In the genomic region with DNA sequence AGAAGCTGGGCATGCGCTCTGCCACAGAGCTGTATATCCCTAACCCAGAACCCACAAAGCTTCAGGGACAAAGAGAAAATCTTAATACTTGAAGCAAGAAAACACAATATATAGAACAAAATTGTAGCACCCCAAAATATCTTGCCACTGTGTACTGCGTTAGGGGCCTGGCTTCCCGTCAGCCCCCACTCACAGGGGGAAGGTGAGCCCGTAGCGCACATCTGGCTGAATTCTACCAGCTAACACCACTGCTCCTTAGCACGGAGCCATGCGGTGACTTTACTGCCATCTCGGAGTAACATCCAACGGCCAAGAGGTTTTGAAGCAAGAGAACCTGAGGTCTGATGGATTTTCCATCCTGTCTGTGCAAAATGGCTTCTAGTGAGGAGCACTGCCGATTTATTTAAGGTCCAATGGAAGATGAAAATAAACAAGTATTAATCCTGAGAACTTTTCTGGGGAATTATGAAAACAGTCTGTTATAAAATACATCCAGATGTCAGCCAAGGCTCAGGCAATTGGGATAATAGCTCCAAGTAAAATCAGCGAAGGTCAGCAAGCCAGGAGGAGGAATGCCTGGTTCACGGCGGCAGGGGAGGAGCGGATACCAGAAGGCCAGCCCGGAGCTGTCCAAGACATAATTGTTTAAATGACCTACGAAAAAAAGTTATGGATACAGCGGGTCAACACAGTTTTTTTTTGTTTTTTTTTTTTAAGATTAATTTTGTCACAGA, we compare ENCODE assay signal across 14 mouse cellular contexts.
A peak's percentile ranks its signal among the peaks of the same experiment; 100 is the strongest.
DNase-seq lines count a peak whose midpoint lies in the region; ATAC-seq and TF ChIP-seq lines count a peak whose summit lies in the region.
"Had no signal": no experiment of that assay in that cellular context is flagged by ENCODE, and none has a peak within 500 bp of the region (broad histone marks: within the 10 kb centered on the region; RNA-seq: fewer than 3 reads in every experiment).

No protein-coding gene starts in this region.

- H3K9me3 ChIP-seq in lung, embryonic 14.5 days (ENCODE audit: low read depth, low read length), result no peaks in the 10 kb centered on the region
- no peaks in the 10 kb centered on the region for H3K9me3 ChIP-seq in embryonic facial prominence, embryonic 13.5 days
- H3K9me3 ChIP-seq in limb, embryonic 12.5 days, result no peaks in the 10 kb centered on the region
- no peaks in the 10 kb centered on the region for H3K9me3 ChIP-seq in hindbrain, embryonic 13.5 days
- H3K9me3 ChIP-seq: forebrain, embryonic 12.5 days; midbrain, embryonic 12.5 days had no signal

- H3K4me2 ChIP-seq in lung, embryonic 14.5 days, result no peak overlapping the region
- peak overlapping the region; percentile 45 for H3K4me2 ChIP-seq in embryonic facial prominence, embryonic 13.5 days
- peak overlapping the region; percentile 27; the same call in 1 of the 2 replicates for H3K4me2 ChIP-seq in limb, embryonic 12.5 days
- no peak overlapping the region for H3K4me2 ChIP-seq in hindbrain, embryonic 13.5 days
- H3K4me2 ChIP-seq: forebrain, embryonic 12.5 days; midbrain, embryonic 12.5 days had no signal

- ATAC-seq in lung, embryonic 14.5 days (ENCODE audit: insufficient read depth), result no peak
- no peak for ATAC-seq in embryonic facial prominence, embryonic 13.5 days (ENCODE audit: insufficient number of reproducible peaks, insufficient read depth, low FRiP score, low TSS enrichment, low read depth)
- no peak for ATAC-seq in limb, embryonic 12.5 days (ENCODE audit: insufficient number of reproducible peaks, insufficient read depth, low FRiP score, low TSS enrichment, low read depth)
- ATAC-seq in hindbrain, embryonic 13.5 days (ENCODE audit: low FRiP score), result no peak

- H3K27ac ChIP-seq in gastrocnemius, adult 2 months, result peak overlapping the region; percentile 63
- H3K27ac ChIP-seq in lung, embryonic 14.5 days (ENCODE audit: low read depth), result no peak overlapping the region
- peak overlapping the region; percentile 83 for H3K27ac ChIP-seq in embryonic facial prominence, embryonic 13.5 days
- H3K27ac ChIP-seq in limb, embryonic 12.5 days, result peak overlapping the region; percentile 57; the same call in 1 of the 2 replicates
- no peak overlapping the region for H3K27ac ChIP-seq in hindbrain, embryonic 13.5 days
- H3K27ac ChIP-seq: forebrain, embryonic 12.5 days; midbrain, embryonic 12.5 days had no signal

- no peak overlapping the region for H3K9ac ChIP-seq in lung, embryonic 14.5 days
- no peak overlapping the region for H3K9ac ChIP-seq in embryonic facial prominence, embryonic 13.5 days
- H3K9ac ChIP-seq in limb, embryonic 12.5 days (replicated peaks), result no peak overlapping the region
- H3K9ac ChIP-seq in hindbrain, embryonic 13.5 days, result no peak overlapping the region
- H3K9ac ChIP-seq: forebrain, embryonic 12.5 days; midbrain, embryonic 12.5 days had no signal

- H3K4me1 ChIP-seq in lung, embryonic 14.5 days (ENCODE audit: insufficient read depth), result peaks cover 5% of the 10 kb centered on the region; the same call in 1 of the 2 replicates
- peaks cover 27% of the 10 kb centered on the region for H3K4me1 ChIP-seq in embryonic facial prominence, embryonic 13.5 days
- peaks cover 24% of the 10 kb centered on the region for H3K4me1 ChIP-seq in limb, embryonic 12.5 days (replicated peaks)
- H3K4me1 ChIP-seq in hindbrain, embryonic 13.5 days (replicated peaks), result no peaks in the 10 kb centered on the region
- H3K4me1 ChIP-seq: forebrain, embryonic 12.5 days; midbrain, embryonic 12.5 days had no signal

- no peak for TF ChIP-seq CTCF in gastrocnemius, adult 2 months (IDR thresholded peaks at IDR 0.05)
- TF ChIP-seq CTCF in lung, embryonic 14.5 days (IDR thresholded peaks at IDR 0.05; ENCODE audit: low read depth), result no peak

- H3K36me3 ChIP-seq in lung, embryonic 14.5 days (ENCODE audit: insufficient read depth), result no peaks in the 10 kb centered on the region
- H3K36me3 ChIP-seq in embryonic facial prominence, embryonic 13.5 days, result no peaks in the 10 kb centered on the region
- no peaks in the 10 kb centered on the region for H3K36me3 ChIP-seq in limb, embryonic 12.5 days
- no peaks in the 10 kb centered on the region for H3K36me3 ChIP-seq in hindbrain, embryonic 13.5 days
- H3K36me3 ChIP-seq: forebrain, embryonic 12.5 days; midbrain, embryonic 12.5 days had no signal

- 43% methylated on average over 17 of the region's 17 CpGs for WGBS in lung, embryonic 14.5 days
- WGBS in embryonic facial prominence, embryonic 13.5 days, result 20% methylated on average over 17 of the region's 17 CpGs
- whole genome bisulfite sequencing in limb, embryonic 12.5 days, result 23% methylated on average over 17 of the region's 17 CpGs
- WGBS in hindbrain, embryonic 13.5 days, result 78% methylated on average over 17 of the region's 17 CpGs

- no peak for DNase-seq in gastrocnemius, adult 2 months
- DNase-seq in gastrocnemius, postnatal 36 days, result no peak
- DNase-seq in lung, embryonic 14.5 days, result peak; percentile 67
- no peak for DNase-seq in lung, postnatal 36 days
- DNase-seq in neural tube, embryonic 10.5 days (ENCODE audit: extremely low spot score, low spot score), result no peak
- DNase-seq: adrenal gland, postnatal 36 days; layer of hippocampus, adult 9-11 months; lung, adult 2 months; spleen, adult 18-20 months had no signal

- intact Hi-C loops in gastrocnemius, adult 2 months (cut with DNase I), result no loop called here
- intact Hi-C loops in gastrocnemius, postnatal 36 days (cut with DNase I), result no loop called here

- H3K27me3 ChIP-seq in lung, embryonic 14.5 days (ENCODE audit: insufficient read depth, low read length), result no peaks in the 10 kb centered on the region
- no peaks in the 10 kb centered on the region for H3K27me3 ChIP-seq in embryonic facial prominence, embryonic 13.5 days
- H3K27me3 ChIP-seq in limb, embryonic 12.5 days, result no peaks in the 10 kb centered on the region
- H3K27me3 ChIP-seq in hindbrain, embryonic 13.5 days, result no peaks in the 10 kb centered on the region
- H3K27me3 ChIP-seq: forebrain, embryonic 12.5 days; midbrain, embryonic 12.5 days had no signal

- no peak overlapping the region for H3K4me3 ChIP-seq in gastrocnemius, adult 2 months
- H3K4me3 ChIP-seq in lung, embryonic 14.5 days (ENCODE audit: low read depth, low read length), result no peak overlapping the region
- no peak overlapping the region for H3K4me3 ChIP-seq in embryonic facial prominence, embryonic 13.5 days
- no peak overlapping the region for H3K4me3 ChIP-seq in limb, embryonic 12.5 days (replicated peaks)
- H3K4me3 ChIP-seq in hindbrain, embryonic 13.5 days, result no peak overlapping the region
- H3K4me3 ChIP-seq: forebrain, embryonic 12.5 days; midbrain, embryonic 12.5 days had no signal

Comparison
In these comparisons a context has a peak if more than half of its experiments do, and no peak if none do; other contexts are left out.
1. H3K27ac ChIP-seq: peak in gastrocnemius, adult 2 months (single experiment), embryonic facial prominence, embryonic 13.5 days (single experiment) and limb, embryonic 12.5 days (single experiment); none in lung, embryonic 14.5 days (single experiment) and hindbrain, embryonic 13.5 days (single experiment).
2. H3K4me2 ChIP-seq: peak in embryonic facial prominence, embryonic 13.5 days (single experiment) and limb, embryonic 12.5 days (single experiment); none in lung, embryonic 14.5 days (single experiment) and hindbrain, embryonic 13.5 days (single experiment).